Mouse (Mus musculus) adrenal gland, postnatal 14 days (tissue): ENCODE results near the gene Krt32. TPM values are rescaled to one million over a fixed set of nuclear protein-coding genes. Genes with fewer than 3 reads are reported as not detected.

Source experiments
- DNase-seq: peaks from one replicate; pipeline ENCODE4 v3.0.0; 2021; ENCODE audit warnings: mixed read lengths
- long read RNA-seq, 2 experiments: library from polyadenylated mRNA; stranded (forward); transcript quantifications; one replicate each; pipeline ENCODE4 v2.0.0; 2021
- total RNA-seq: library from RNA; stranded (reverse); gene quantifications from 2 replicates; pipeline ENCODE4 v1.2.3, GENCODE M21; 2021

Gene Krt32
- not detected in 2 replicates for total RNA-seq
- long read RNA-seq, experiment 1: 0 reads
- long read RNA-seq, experiment 2: 0 reads

DNA sequence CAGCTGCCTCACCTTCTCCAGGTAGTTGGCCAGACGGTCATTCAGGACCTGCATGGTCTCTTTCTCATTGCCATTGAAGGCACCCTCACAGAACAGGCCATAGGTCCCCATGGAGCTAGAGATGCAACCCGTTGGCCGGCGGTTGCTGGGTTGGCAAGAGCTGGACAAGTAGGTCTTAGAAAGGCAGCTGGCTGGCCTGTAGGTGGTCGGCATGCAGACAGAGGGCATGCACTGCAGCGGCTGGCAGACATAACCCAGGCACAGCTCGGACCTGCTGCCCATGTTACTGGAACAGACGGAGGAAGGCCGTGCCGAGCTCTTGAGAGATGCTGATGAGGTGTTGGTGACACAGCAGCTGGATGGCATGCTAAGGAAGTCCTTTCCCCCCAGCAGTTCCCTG is at the start of gene Krt32:
Gene Krt32 (minus strand): TSS at position 366 of the 400 bp plus-strand sequence.
- DNase-seq: no peak

GRCm38 (mm10) chr11:100137693-100138092 is 49.7 kb upstream of the Krt32 start:
- DNase-seq: no peak

DNA sequence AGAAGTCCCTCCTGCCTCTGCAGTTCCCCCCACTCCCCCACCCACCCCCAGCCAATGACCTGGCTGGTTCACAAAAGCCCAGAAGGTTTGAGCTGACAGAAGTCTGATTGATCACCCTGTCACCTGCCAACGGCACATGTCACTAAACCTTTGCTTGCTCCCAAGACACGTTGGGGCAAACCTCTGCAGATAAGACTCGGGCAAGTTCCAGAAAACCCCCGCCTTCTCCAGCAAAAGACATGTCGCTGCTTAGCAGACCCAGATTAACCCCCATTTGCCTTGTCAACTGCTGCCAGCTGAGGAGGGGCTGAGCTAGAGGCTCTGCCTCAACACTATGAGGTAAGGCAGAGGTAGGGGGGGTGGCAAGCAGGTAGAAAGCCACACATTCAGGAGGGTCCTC is 48.5 kb upstream of the Krt32 start:
- DNase-seq: no peak

DNA sequence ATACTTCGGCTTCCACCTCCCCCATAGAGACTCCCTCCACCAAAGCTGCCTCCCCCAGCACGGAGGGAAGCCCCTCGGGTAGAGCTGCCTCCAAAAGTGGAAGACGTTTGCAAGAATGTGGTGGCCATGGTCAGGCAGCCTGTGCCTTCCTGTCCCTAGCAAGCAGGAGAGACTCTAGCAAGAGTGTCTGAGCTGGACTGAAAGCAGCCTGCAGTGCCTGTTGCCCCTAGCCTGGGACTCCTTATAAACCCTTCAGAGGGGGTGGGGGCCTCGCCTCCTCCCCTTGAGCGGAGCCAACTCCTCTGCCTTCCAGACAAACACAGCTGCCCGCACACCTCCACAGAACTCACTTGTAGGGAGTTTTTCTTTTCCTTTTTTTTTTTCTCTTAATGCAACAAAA is 47.7 kb upstream of the Krt32 start, which contains the start of gene Krt15:
Gene Krt15 (minus strand): TSS at position 198 of the 400 bp plus-strand sequence.
- no peak for DNase-seq

DNA sequence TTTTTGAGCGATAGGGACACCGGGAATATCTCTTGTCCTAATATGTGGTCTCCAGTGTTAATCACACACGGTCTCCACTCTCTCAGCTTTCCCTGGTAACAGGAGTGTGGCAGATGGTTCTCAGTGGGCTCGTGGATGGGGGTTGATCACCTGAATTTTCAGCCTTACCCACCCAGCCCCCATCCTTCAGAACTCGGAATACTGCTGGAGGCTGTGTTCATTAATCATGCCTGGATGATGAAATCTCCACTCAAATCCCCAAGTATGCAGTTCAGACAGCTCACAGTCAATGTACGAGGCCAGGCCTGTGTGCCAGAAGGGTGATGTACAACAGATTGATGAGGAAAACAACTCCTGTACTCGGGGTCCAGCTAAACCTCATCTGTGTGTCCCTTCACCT is 36.9 kb upstream of the Krt32 start:
- no peak for DNase-seq

GRCm38 (mm10) chr11:100121466-100121865 is 33.4 kb upstream of the Krt32 start, which contains the start of gene Krt13:
Krt13 (minus strand) TSS chr11:100121566.
- DNase-seq: no peak

- DNase-seq: no peak
Measured at GRCm38 (mm10) chr11:100120331-100120730, 32.3 kb upstream of the Krt32 start.

GRCm38 (mm10) chr11:100113742-100114029 is 25.7 kb upstream of the Krt32 start:
- peak; percentile 39 for DNase-seq

DNA sequence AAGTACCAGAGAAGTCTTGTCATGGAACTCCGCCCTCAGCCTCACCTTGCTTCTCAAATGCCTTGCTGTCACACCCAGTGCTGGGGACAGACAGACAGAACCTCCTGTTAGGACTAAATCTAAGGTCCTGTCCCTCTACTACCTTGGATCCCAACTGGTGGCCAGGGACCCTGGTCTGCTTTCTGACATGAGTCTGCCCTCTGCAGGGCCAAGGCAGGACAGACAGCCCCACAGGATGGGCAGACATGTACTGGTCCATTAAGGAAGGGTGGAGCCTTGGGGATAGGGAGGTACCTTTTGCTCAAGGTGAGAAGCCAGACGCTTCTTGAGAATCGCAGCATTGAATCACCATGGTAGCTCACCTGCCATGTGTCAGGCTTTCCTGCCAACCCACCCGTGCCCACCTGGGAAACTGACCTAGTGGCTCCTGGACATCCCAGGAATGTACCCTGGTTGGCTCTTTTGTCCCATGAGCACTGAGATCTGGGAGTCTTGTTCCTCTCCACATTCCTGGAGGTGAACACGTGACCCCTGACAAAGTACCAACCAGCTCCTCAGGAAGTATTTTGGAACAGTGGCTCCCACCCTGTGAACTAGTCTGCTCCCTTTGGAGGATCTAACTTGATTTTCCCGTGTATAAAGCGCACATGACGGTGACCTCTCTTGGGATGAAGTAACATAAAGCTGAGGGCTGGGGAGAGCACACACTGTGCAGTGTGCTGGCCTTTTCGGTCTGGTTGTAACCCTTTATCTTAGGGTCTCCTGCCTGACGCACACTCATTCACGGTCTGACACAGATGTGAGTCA is 25.1 kb upstream of the Krt32 start:
- no peak for DNase-seq

DNA sequence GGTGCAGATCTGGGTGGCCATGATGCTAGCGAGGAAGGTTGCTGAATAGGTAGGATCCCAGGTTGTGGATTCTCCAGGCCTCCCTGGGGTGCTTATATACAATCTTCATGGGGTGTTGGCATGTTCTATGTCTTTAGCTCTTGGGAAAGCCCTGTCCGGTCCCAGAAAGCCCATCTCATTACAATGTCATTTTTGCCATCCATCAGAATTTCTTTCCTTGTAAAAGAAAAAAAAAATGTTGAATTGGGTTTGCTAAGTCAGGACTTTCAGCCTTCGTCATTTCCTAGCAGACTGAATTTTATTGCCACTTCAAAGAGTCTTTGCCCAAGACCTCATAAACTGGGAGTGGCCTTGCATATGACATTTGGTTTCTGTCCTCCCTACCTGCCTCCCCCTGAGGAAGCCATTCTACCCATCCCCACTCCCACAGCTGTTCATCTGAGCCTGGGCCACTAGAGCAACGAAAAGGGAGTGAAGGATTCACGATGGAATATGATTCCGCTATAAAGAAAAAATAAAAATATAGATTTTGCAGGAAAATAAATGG is 17.6 kb upstream of the Krt32 start, which contains the start of gene Krt36:
Gene Krt36 (minus strand): TSS at position 51 of the 547 bp plus-strand sequence.
- no peak for DNase-seq

DNA sequence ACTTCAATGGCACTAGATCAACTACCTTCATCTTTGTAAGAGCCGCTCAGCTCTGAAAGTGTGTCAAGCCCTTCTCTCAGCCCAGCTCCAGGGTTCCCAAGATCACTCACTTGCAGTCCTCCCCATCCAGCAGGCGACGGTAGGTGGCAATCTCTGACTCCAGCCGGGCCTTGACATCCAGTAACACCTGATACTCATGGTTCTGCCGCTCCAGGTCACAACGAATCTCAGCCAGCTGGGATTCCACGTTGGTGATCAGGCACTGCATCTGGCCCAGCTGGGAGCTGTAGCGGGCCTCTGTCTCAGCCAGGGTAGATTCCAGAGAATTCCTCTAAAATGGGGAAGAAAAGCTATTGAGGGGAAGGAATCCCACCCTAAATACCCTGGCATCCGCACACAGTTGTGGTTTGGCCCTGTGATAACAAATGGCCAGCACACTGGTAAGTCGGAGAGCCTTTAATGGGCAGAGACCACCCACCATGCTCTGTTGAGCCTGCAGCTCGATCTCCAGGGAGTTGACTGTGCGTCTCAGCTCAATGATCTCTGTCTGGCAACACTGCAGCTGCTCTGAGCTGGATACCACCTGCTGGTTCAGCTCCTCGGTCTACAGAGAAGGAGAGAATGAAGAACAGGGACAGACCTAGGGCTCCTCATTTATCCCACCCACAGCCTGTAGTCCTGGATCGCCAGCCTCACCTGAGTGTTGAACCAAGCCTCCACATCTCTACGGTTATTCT is 14.8 kb upstream of the Krt32 start:
- DNase-seq: no peak

DNA sequence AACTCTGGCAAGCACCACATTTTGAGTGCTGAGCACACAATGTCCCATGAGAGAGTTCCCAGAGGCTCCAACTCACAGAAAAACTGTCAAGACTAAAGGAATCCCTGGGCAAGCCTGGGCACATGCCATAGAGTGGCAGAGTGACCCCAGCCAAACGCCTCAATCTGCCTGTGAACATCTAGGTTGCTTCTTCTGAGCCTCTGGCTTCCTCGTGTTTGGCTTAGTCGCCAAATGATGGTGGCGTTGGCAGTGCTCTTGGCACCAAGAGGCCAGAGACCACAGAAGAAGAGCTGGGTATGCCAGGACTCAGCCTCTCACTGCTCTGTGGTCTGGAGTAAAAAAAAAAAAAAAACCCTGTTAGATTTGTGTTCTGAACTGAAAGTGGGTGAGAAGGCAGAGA is 12.4 kb upstream of the Krt32 start:
- DNase-seq: no peak

DNA sequence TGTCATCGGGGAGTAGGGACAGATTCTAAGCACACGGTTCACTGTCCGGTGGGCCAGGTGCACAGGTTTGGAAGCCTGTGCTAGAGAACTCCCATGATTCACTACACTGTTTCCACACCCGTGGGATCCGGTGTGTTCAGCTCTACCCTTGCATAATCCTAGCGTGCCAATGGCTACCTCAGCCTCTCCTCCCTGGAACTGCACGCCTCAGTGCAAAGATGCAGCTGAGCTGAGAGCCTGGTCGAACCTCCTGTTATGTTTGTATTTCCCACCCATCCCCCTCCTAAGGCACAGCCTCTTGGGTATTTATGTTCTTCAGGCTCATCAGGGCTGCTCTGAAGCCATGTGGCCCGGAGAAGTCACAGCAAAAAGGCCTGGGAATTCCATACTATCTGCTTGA is 9.8 kb upstream of the Krt32 start:
- no peak for DNase-seq

- no peak for DNase-seq
Measured at GRCm38 (mm10) chr11:100096141-100096540, 8.1 kb upstream of the Krt32 start, which contains the start of gene Krt35. Krt35 (minus strand) TSS chr11:100096241.

GRCm38 (mm10) chr11:100088378-100089025 is 476 bp upstream of the Krt32 start:
- DNase-seq: no peak

GRCm38 (mm10) chr11:100073873-100074272 is 14.2 kb downstream of the Krt32 start:
- DNase-seq: no peak

- no peak for DNase-seq
Measured at GRCm38 (mm10) chr11:100067293-100068036, 20.6 kb downstream of the Krt32 start.

GRCm38 (mm10) chr11:100066236-100067010 is 21.6 kb downstream of the Krt32 start:
- no peak for DNase-seq

DNA sequence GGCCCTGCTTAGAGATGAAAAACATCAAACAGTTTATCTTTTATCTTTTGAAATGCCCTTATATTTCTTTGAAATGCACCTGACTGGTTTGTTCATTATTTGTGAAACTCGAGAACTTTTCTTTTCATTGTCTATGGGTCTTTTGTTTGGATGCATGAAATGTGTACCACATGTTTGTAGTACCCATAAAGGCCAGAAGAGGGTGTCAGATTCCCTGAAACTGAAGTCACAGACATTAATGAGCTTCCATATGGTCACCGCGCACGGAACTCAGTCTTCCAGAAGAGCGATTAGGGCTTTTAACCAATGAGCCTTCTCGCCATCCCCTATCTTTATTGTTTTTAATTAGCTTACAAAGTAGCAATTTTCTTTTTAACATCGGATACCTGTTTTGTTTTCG is 29.2 kb downstream of the Krt32 start:
- no peak for DNase-seq

DNA sequence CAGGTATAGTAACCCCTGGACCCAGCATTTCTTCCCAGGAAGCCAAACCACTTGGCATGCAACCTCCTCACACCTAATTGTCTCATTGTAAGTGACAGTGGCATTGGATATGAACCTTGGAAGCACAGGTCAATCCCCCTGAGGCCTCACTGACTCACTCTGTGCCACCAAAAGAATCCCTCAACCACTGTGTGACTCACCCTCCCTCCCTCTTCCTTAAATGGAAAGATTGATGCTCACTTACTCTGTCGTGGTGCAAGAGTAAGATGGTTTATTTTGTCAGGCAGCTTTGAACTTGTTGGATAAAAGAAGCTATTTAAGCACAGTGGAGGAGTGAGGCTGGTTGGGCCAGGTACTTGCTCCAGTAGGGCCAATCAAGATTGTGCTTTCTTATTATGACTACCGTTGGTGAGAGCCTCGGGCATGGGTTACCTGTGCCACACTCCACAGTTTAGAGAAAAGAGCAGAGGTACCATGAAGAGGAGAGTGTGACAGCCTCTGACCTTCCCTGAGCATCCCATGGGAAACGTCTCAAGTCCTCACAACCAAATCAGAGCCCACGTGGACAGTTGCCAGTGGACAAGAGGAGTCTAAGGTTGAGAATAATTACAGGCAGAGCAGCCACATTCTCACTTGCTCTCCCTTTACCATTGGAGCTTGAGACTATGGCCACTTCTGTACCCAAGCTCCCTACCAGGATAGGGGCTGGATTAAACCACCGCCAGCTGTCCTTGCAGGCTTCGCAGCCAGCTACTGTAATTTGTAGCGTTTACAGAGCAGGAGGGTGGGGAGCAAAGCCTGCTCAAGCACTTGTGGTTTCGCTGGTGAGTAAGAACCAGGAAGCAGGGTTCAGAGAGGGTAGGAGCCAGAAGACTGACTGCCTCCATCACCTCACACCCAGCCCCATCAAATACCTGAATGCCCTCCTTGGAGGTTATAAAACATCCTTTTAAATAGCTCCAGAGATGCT is 32.1 kb downstream of the Krt32 start:
- DNase-seq: no peak
